Mouse (Mus musculus): Measurements from ENCODE around the gene Jdp2. TPM values are rescaled to one million over a fixed set of nuclear protein-coding genes. Genes with fewer than 3 reads are reported as not detected.
A peak's percentile ranks its signal among the peaks of the same experiment; 100 is the strongest.

Gene Jdp2
- polyA plus RNA-seq (2014; fragmentation: Nextera tagmentation; extraction: Ambion mirVana): 0.98 and 1.4 TPM in 2 replicates

DNA sequence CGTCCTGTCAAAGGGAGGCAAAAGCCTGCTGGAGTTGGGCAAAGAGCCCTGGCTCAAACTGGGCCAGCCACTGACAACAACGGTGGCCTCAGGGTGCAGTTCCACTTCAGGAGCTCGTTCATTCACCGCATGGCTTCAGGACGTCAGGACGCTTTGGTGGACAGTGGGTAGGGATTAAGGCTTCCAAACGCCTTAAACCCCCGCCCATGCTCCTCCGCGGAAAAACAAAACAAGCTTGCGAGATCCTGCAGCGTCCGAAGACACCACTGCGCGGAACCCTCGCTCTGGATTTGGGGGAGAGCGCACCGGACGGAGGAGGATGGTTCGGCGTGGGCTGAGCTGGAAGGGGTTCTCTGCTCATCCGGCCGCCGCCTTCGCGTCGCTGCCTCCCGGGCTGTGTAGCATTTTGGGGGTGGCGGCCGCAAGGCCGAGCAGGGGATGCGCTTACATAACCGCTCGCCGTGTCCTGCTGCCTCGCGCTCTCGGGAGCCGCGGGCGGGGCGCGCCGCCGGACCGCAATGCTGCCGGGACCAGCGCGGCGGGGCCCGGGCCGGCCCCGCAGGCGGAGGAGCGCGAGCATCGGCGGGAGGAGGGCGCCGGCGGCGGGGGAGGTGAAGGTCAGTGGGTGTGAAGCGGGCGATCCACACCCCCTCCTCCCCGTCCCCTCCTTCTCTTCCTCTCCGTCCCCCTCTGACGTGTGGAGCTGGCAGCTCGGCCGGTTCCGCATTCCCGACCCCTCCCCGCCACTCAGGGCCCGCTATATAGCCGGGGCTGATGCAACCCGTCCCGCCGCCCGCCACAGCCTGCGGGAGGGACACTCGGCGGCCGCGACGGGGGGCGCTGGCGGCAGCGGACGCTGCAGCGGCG lies at the start of gene Jdp2:
Jdp2 (plus strand) TSS at position 417 of the 867 bp plus-strand sequence.
- Histone ChIP-seq H3K4me1 (ENCODE audit: control insufficient read depth, insufficient read depth, low read length) (peaks cover 31% of the 10 kb centered on the region), H3K4me3 (ENCODE audit: low read depth, low read length) (peak within 1 kb of the TSS; percentile 74), H3K9ac (replicated peaks; ENCODE audit: low read depth, low read length) (peak within 1 kb of the TSS; percentile 78), H3K27ac (ENCODE audit: low read length) (peak within 1 kb of the TSS; percentile 82), H3K9me3 (ENCODE audit: control insufficient read depth, low read depth, low read length) (no peaks in the 10 kb centered on the region), H3K4me2 (replicated peaks; ENCODE audit: low read depth, low read length) (peak within 1 kb of the TSS; percentile 80), H3K36me3 (ENCODE audit: control insufficient read depth, insufficient read depth, low read length) (no peaks in the 10 kb centered on the region), H3K27me3 (ENCODE audit: control insufficient read depth, insufficient read depth, low read length) (no peaks in the 10 kb centered on the region)
- peak; percentile 86 for ATAC-seq (ENCODE audit: insufficient number of reproducible peaks, insufficient read depth, low FRiP score, low read depth)
- under 1% methylated on average over 71 of the region's 90 CpGs for WGBS

GRCm38 (mm10) chr12:85549661-85550060 lies 49.2 kb upstream of the Jdp2 start:
- no peak for ATAC-seq (ENCODE audit: insufficient number of reproducible peaks, insufficient read depth, low FRiP score, low read depth)
- Histone ChIP-seq H3K4me3 (ENCODE audit: low read depth, low read length) (no peak overlapping the region), H3K27me3 (ENCODE audit: control insufficient read depth, insufficient read depth, low read length) (no peaks in the 10 kb centered on the region)

DNA sequence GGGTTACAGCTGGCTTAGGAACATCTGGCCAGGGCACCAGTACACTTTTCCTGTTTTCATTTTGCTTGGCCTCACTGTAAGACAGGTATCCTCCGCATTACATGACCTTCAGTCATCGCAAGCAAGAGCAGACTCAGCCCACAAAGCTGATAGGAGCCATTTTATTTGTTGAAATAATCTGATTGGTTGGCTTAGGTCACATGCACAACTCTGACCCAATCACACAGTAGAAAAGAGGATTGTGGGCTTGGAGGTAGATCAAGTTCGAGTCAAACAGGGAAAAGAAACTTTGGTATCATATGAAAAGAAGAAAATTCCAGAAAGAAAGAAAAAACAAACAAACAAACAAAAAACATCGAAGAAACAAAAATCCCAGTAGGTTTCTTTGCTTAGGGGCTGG lies 48.4 kb upstream of the Jdp2 start:
- H3K9me3 ChIP-seq (ENCODE audit: control insufficient read depth, low read depth, low read length): no peaks in the 10 kb centered on the region
- H3K27me3 ChIP-seq (ENCODE audit: control insufficient read depth, insufficient read depth, low read length): no peaks in the 10 kb centered on the region
- WGBS: 88% methylated on average over 4 of the region's 4 CpGs
- H3K4me2 ChIP-seq (replicated peaks; ENCODE audit: low read depth, low read length): no peak overlapping the region
- H3K9ac ChIP-seq (replicated peaks; ENCODE audit: low read depth, low read length): no peak overlapping the region
- H3K36me3 ChIP-seq (ENCODE audit: control insufficient read depth, insufficient read depth, low read length): no peaks in the 10 kb centered on the region
- no peak overlapping the region for H3K27ac ChIP-seq (ENCODE audit: low read length)
- H3K4me1 ChIP-seq (ENCODE audit: control insufficient read depth, insufficient read depth, low read length): no peaks in the 10 kb centered on the region
- ATAC-seq (ENCODE audit: insufficient number of reproducible peaks, insufficient read depth, low FRiP score, low read depth): no peak
- H3K4me3 ChIP-seq (ENCODE audit: low read depth, low read length): no peak overlapping the region

More at GRCm38 (mm10) chr12:85549661-85550060, 49.2 kb upstream of the Jdp2 start:
- no peak overlapping the region for H3K4me2 ChIP-seq (replicated peaks; ENCODE audit: low read depth, low read length)
- no peak overlapping the region for H3K27ac ChIP-seq (ENCODE audit: low read length)
- H3K36me3 ChIP-seq (ENCODE audit: control insufficient read depth, insufficient read depth, low read length): no peaks in the 10 kb centered on the region
- H3K9ac ChIP-seq (replicated peaks; ENCODE audit: low read depth, low read length): no peak overlapping the region
- no peaks in the 10 kb centered on the region for H3K4me1 ChIP-seq (ENCODE audit: control insufficient read depth, insufficient read depth, low read length)
- 82% methylated on average over 8 of the region's 8 CpGs for WGBS
- H3K9me3 ChIP-seq (ENCODE audit: control insufficient read depth, low read depth, low read length): no peaks in the 10 kb centered on the region

- Histone ChIP-seq H3K4me2 (replicated peaks; ENCODE audit: low read depth, low read length) (no peak overlapping the region), H3K9me3 (ENCODE audit: control insufficient read depth, low read depth, low read length) (no peaks in the 10 kb centered on the region), H3K4me1 (ENCODE audit: control insufficient read depth, insufficient read depth, low read length) (no peaks in the 10 kb centered on the region), H3K4me3 (ENCODE audit: low read depth, low read length) (no peak overlapping the region), H3K9ac (replicated peaks; ENCODE audit: low read depth, low read length) (no peak overlapping the region), H3K36me3 (ENCODE audit: control insufficient read depth, insufficient read depth, low read length) (no peaks in the 10 kb centered on the region), H3K27me3 (ENCODE audit: control insufficient read depth, insufficient read depth, low read length) (no peaks in the 10 kb centered on the region), H3K27ac (ENCODE audit: low read length) (no peak overlapping the region)
- ATAC-seq (ENCODE audit: insufficient number of reproducible peaks, insufficient read depth, low FRiP score, low read depth): no peak
- 79% methylated on average over 10 of the region's 10 CpGs for WGBS
Observed at GRCm38 (mm10) chr12:85559299-85559698, 39.5 kb upstream of the Jdp2 start.

DNA sequence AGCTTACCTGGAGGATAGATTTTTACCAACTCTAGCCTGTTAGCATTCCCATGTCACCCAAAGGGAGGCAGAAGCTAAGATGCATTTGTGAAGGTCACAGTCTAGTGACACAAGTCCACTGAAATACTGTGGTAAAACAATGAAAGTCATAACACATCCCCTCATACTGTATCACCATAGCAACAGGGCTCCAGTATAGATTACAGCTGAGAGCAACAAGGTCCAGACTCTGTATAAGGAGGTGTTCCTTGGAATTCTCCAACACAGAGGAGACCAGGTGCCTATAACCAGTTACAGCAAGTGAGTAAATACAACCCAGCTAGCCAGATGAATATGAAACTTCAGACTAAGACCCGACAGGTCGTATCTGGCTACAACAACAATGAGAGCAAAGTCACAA lies 33.4 kb upstream of the Jdp2 start:
- Histone ChIP-seq H3K4me3 (ENCODE audit: low read depth, low read length) (no peak overlapping the region), H3K36me3 (ENCODE audit: control insufficient read depth, insufficient read depth, low read length) (no peaks in the 10 kb centered on the region), H3K9ac (replicated peaks; ENCODE audit: low read depth, low read length) (no peak overlapping the region), H3K27ac (ENCODE audit: low read length) (no peak overlapping the region), H3K9me3 (ENCODE audit: control insufficient read depth, low read depth, low read length) (no peaks in the 10 kb centered on the region), H3K4me1 (ENCODE audit: control insufficient read depth, insufficient read depth, low read length) (0 out of 2 replicates have a peak, but pooled peaks cover 4% of the 10 kb centered on the region), H3K27me3 (ENCODE audit: control insufficient read depth, insufficient read depth, low read length) (no peaks in the 10 kb centered on the region), H3K4me2 (replicated peaks; ENCODE audit: low read depth, low read length) (no peak overlapping the region)
- WGBS: 84% methylated on average over 2 of the region's 2 CpGs
- ATAC-seq (ENCODE audit: insufficient number of reproducible peaks, insufficient read depth, low FRiP score, low read depth): no peak

DNA sequence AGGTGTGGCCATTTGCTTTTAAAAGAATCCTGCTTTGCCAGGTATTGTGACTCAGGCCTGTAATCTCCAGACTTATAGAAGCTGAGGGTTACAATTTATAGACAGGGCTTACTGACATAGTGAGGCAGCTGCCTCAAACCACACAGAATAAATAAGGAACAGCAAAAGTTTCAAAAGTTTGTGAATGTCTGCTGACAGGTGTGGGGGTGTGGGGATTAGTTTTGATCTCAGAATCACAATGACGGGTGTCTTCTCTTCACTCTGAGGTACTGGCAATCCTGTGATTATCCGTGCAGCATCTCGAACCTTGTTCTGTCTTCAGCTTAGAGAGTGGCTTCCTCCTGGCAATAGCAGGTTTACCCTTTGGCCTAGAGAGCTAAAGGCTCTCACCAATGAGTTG lies 30.5 kb upstream of the Jdp2 start:
- Histone ChIP-seq H3K27me3 (ENCODE audit: control insufficient read depth, insufficient read depth, low read length) (no peaks in the 10 kb centered on the region), H3K4me2 (replicated peaks; ENCODE audit: low read depth, low read length) (no peak overlapping the region), H3K4me1 (ENCODE audit: control insufficient read depth, insufficient read depth, low read length) (0 out of 2 replicates have a peak, but pooled peaks cover 4% of the 10 kb centered on the region), H3K36me3 (ENCODE audit: control insufficient read depth, insufficient read depth, low read length) (no peaks in the 10 kb centered on the region), H3K27ac (ENCODE audit: low read length) (no peak overlapping the region), H3K4me3 (ENCODE audit: low read depth, low read length) (no peak overlapping the region), H3K9ac (replicated peaks; ENCODE audit: low read depth, low read length) (no peak overlapping the region), H3K9me3 (ENCODE audit: control insufficient read depth, low read depth, low read length) (no peaks in the 10 kb centered on the region)
- WGBS: 75% methylated on average over 3 of the region's 3 CpGs
- no peak for ATAC-seq (ENCODE audit: insufficient number of reproducible peaks, insufficient read depth, low FRiP score, low read depth)

DNA sequence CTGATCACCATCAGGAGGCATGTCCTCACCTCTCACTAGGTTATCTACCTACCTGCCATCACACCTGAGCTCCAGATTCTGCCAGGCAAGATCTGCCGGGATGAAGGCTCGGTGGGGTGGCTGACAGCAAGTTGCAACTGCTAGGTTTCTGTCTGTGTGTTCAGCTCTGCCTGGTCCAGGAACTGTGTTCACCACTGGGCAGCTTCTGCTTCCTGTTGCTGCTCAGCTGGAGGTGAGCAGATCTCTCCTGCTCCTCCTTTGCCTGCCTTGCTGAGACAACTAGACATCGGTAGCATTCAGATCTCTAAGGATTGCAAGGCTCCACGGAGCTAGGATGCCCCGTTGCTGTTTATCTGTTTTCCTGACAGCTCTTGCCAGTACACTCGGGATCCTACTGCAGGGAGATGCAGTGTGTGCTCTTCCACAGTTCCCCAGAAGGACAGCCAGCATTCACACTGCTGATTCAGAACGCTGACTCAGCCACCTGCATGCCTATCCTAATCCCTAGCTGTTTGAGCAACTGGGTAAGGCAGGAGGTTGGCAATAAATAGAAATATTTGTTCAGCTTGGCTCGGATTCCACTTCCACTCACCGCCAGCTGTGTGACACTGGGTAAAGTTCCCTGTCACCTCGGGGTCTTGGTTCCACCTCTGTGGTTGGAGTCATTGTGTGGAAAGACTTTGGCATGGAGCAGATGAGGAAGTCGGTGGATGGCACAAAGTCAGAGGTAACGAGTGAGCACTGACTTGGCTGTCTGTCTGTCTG lies 29.3 kb upstream of the Jdp2 start:
- no peaks in the 10 kb centered on the region for H3K9me3 ChIP-seq (ENCODE audit: control insufficient read depth, low read depth, low read length)
- no peak overlapping the region for H3K4me2 ChIP-seq (replicated peaks; ENCODE audit: low read depth, low read length)
- H3K36me3 ChIP-seq (ENCODE audit: control insufficient read depth, insufficient read depth, low read length): no peaks in the 10 kb centered on the region
- WGBS: 52% methylated on average over 12 of the region's 12 CpGs
- ATAC-seq (ENCODE audit: insufficient number of reproducible peaks, insufficient read depth, low FRiP score, low read depth): peak; percentile 51; the same call in 1 of the 2 replicates
- no peaks in the 10 kb centered on the region for H3K27me3 ChIP-seq (ENCODE audit: control insufficient read depth, insufficient read depth, low read length)
- H3K27ac ChIP-seq (ENCODE audit: low read length): no peak overlapping the region
- H3K4me3 ChIP-seq (ENCODE audit: low read depth, low read length): no peak overlapping the region
- no peak overlapping the region for H3K9ac ChIP-seq (replicated peaks; ENCODE audit: low read depth, low read length)
- 0 out of 2 replicates have a peak, but pooled peaks cover 4% of the 10 kb centered on the region for H3K4me1 ChIP-seq (ENCODE audit: control insufficient read depth, insufficient read depth, low read length)

DNA sequence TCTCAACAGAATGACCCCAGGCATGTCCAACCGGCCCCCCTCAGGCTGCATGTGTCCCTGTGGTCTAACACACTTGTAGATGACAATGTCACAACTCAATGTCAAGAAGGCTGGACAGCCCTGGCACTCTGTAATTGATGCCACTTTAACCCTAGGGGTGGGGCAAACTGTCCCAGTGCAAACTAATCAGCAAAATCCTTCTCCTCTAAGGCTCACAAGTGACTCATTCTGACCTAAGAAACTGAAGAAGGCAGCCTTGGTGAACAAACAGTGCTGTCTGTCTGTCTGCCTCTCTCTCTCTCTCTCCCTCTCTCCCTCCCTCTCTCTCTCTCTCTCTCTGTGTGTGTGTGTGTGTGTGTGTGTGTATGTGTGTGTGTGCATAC lies 28.7 kb upstream of the Jdp2 start:
- ATAC-seq (ENCODE audit: insufficient number of reproducible peaks, insufficient read depth, low FRiP score, low read depth): 0 out of 2 replicates have a peak, but pooled peaks have one; percentile 21
- H3K9me3 ChIP-seq (ENCODE audit: control insufficient read depth, low read depth, low read length): no peaks in the 10 kb centered on the region
- H3K27ac ChIP-seq (ENCODE audit: low read length): no peak overlapping the region
- no peak overlapping the region for H3K4me3 ChIP-seq (ENCODE audit: low read depth, low read length)
- WGBS: 63% methylated on average over 1 of the region's 1 CpGs
- H3K4me2 ChIP-seq (replicated peaks; ENCODE audit: low read depth, low read length): no peak overlapping the region
- 0 out of 2 replicates have a peak, but pooled peaks cover 4% of the 10 kb centered on the region for H3K4me1 ChIP-seq (ENCODE audit: control insufficient read depth, insufficient read depth, low read length)
- H3K27me3 ChIP-seq (ENCODE audit: control insufficient read depth, insufficient read depth, low read length): no peaks in the 10 kb centered on the region
- no peak overlapping the region for H3K9ac ChIP-seq (replicated peaks; ENCODE audit: low read depth, low read length)
- H3K36me3 ChIP-seq (ENCODE audit: control insufficient read depth, insufficient read depth, low read length): no peaks in the 10 kb centered on the region

All from stomach, embryonic 14.5 days (tissue).